Mouse (Mus musculus) heart, postnatal 36 days (tissue): ENCODE results near the gene Msl2. TPM values are rescaled to one million over a fixed set of nuclear protein-coding genes. Genes with fewer than 3 reads are reported as not detected.

Experiments
- DNase-seq, 2 experiments: peaks; one replicate each; pipeline ENCODE4 v3.0.0; 2021 to 2022
- intact Hi-C: fragments of 180-260 bp; cut with DNase I; formaldehyde crosslinking; loops from one replicate; pipeline ENCODE4 v1.15.1; 2025
- total RNA-seq, 2 experiments: library from RNA; stranded (reverse); gene quantifications; 2 replicates each; pipeline ENCODE4 v1.2.3; 2021

Msl2 gene
- total RNA-seq, 2 experiments from 2014 or later: 32.1 to 38.5 TPM

DNA sequence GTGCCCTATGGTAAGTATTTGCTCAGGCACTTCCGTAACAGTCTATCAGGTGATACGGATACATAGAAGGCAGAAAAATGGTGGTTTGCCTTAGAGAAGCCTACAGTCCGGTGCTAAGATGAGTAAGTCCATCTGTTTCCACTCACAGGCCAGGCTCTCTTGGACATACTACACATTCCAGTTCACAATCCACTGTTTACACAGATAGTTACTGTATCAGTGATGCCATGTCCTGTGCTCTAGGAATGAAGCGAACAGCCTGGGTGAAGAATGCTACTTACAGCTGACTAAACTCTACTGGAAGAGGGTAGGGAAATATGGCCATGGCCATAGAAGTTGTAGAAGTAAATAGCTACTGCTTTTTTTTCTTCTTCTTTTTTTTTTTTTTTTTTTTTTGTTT, 39.4 kb downstream of the Msl2 start:
- intact Hi-C loops: no loop called here

DNA sequence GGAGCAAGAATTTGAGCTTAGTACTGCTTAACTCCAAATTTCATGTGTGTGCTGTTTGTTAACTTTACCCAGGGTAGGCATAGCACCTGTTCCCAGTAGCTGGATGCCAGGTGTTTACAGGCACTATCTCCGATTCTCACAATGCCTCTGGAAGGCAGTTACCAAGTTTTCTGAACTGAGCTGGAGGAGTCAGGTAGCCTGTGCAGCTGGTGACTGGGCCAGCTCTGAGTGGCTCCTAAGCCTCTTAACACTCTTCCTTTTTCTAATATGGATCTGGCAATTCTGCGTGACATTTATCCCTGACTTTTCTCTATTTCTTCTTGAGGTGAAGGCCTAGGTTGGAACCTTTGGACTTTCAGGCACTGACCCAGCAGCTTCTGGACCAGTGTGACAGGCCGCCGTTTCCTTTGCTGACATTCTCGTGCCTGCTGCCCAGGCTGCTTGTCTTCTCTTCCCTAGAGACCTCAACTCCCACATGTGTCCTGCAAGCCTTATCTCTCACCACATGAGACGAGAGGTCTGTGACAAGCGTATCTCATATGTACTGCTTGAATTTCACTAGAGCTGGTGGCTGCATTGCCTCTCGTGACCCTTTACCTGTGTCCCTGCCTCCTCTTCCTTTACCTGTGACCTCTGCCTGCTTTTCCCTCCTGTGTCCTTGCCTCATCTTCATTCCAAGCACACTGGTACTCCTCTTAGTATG, 40.4 kb downstream of the Msl2 start:
- DNase-seq: no peak
- intact Hi-C loops: no loop called here

More for the DNA sequence above, 39.4 kb downstream of the Msl2 start:
- no peak for DNase-seq

DNA sequence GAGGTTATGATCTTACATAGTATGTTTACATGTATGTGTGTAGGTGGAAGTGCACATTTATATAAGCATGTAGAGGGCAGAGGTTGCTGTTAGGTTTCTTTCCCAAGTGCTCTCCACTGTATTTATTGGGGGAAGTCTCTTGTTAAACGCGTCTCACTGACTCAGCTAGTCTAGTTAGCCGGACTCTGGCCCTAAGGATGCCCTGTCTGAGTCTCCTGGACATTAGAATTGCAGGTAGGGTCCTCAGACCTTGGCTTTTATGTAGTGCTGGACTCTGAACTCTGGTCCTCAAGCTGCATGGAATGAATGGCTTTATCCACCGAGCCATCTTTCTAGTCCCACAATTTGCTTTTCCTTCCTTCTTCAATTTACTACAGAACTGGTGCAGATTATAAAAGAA, 69.7 kb downstream of the Msl2 start:
- intact Hi-C loops: no loop called here
- DNase-seq: no peak

DNA sequence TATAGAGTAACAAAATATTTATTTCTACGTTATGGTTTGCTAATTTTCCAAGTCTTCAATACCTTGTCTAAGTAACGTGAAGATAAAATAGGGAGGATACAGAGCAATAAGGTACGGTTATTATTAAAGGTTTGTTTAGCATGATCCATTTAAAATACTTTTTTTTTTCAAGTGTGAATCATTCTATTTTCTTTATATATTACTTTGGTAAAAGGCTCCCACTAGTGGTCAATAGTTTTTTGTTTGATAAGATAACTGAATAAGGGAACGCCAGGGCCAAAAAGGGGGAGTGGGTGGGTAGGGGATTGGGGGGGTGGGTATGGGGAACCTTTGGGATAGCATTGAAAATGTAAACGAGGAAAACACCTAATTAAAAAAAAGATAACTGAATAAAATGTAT, 79.0 kb downstream of the Msl2 start:
- no peak for DNase-seq
- intact Hi-C loops: loop anchor here (10.0 kb wide), 2 partner anchors 508 to 608 kb away; partner anchors contain the start of gene Nck1

Other genes with a start within 250 kb of the Msl2 start
- gene Pccb, start 39.2 kb upstream of the Msl2 start, total RNA-seq: 100 to 1,000 TPM; 103 to 107 TPM
- gene Ppp2r3a, start 177.7 kb downstream of the Msl2 start, total RNA-seq: 100 to 1,000 TPM; 248 to 269 TPM